Mouse (Mus musculus): ENCODE data around the gene Gm17655.
"Not testable (repeated sequence)": the region's sequence is repeated elsewhere in the genome, so short reads cannot be mapped to it uniquely, and the experiment has no call there.

Gene Gm17655

DNA sequence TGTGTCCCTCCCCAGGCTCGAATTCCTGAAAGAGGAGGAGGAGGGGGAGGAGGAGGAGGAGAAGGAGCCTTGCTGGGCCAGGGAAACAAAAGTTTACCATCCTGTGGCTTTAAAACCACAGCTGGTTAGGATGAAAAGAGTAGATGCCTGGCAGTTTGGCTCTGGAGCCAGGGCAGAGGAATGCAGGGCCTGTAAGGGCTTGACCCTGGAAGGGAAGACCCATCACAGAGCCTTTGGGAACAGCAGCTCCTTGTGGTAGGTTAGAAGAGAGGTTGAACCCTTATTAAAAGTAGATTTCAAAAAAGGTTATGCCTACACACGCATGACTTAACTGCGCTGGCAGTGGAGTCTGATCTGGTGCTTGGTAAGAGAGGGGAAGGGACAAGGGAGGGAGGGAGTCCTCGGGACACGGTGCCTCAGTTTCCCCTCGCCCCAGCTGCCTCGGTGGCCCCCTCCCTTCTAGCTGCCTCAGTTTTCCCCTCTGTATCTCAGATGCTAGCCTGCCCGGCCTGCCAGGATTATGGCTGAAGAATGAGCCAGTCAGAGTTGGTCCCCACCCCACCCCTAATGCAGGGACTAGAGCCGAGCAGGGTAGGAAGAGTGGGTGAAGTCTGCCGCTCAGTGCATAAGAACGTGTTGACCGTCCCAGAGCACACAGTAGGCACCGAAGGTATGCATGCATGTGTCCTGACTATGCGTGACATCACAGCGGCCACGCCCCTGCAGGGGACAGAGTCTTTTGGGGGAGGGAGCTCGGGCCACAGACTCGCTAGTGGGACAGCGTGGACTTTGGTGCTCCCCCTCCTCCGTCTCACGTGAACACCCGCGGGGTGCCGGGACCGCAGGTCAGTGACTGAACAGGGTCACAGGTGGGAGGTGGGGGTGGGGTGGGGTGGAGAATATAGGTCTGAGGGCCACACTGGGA is 27.6 kb upstream of the Gm17655 start, which contains the start of gene Plcxd1:
Gene Plcxd1 (plus strand): TSS at position 314 of the 925 bp plus-strand sequence.
- no peaks in the 10 kb centered on the region for H3K27me3 ChIP-seq (ENCODE audit: control insufficient read depth, insufficient read depth, low read length, poor library complexity, severe bottlenecking)
- DNase-seq (ENCODE audit: low read depth, low spot score): peak; percentile 31
- H3K36me3 ChIP-seq (ENCODE audit: control insufficient read depth, insufficient read depth, low read length, poor library complexity, severe bottlenecking): peaks cover 5% of the 10 kb centered on the region; the same call in 1 of the 2 replicates

DNA sequence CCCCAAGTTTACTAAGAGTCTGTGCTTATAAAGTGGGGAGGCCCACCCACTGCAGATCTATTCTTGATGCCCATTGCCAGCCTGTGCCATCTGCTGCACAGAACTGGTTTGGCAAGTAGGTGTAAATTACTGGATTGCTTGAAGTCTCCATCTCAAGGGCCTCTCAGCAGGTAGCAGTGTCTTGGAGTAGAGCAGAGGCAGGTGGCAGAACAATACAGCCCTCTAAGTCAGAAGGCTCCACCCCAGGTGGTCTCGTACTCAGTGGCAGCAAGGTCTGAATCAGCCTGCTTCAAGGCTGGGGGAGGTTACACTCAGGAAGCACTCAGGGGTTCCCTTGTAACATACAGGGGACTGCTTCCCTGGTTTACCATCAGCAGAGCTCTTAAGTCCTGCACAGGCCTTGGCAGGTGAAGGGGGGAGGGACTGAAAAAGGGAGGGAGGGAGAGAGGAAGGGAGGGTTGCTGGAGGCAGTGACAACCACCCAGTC is 26.7 kb upstream of the Gm17655 start:
- no peak for DNase-seq (ENCODE audit: low read depth, low spot score)
- H3K27me3 ChIP-seq (ENCODE audit: control insufficient read depth, insufficient read depth, low read length, poor library complexity, severe bottlenecking): no peaks in the 10 kb centered on the region
- no peaks in the 10 kb centered on the region; the same call in 1 of the 2 replicates for H3K36me3 ChIP-seq (ENCODE audit: control insufficient read depth, insufficient read depth, low read length, poor library complexity, severe bottlenecking)

DNA sequence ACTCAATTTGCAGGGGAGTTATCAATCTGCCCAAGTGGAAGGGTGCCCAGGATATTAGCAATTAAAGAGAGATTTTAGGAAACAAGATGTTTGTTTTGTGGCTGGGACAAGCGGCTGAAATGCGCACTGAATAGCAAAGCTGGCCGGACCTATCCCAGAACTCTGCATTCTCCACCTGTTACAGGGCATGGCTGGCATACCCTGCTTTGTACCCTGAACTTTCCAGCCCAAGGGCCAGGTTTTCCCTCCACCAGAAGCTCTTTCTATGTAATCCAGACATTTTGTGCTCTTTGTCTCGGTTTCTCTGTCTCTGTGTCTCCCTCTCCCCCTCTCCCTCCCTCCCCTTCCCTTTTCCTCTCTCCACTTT is 22.5 kb upstream of the Gm17655 start:
- Histone ChIP-seq H3K27me3 (ENCODE audit: control insufficient read depth, insufficient read depth, low read length, poor library complexity, severe bottlenecking) (no peaks in the 10 kb centered on the region), H3K36me3 (ENCODE audit: control insufficient read depth, insufficient read depth, low read length, poor library complexity, severe bottlenecking) (no peaks in the 10 kb centered on the region)
- DNase-seq (ENCODE audit: low read depth, low spot score): no peak

DNA sequence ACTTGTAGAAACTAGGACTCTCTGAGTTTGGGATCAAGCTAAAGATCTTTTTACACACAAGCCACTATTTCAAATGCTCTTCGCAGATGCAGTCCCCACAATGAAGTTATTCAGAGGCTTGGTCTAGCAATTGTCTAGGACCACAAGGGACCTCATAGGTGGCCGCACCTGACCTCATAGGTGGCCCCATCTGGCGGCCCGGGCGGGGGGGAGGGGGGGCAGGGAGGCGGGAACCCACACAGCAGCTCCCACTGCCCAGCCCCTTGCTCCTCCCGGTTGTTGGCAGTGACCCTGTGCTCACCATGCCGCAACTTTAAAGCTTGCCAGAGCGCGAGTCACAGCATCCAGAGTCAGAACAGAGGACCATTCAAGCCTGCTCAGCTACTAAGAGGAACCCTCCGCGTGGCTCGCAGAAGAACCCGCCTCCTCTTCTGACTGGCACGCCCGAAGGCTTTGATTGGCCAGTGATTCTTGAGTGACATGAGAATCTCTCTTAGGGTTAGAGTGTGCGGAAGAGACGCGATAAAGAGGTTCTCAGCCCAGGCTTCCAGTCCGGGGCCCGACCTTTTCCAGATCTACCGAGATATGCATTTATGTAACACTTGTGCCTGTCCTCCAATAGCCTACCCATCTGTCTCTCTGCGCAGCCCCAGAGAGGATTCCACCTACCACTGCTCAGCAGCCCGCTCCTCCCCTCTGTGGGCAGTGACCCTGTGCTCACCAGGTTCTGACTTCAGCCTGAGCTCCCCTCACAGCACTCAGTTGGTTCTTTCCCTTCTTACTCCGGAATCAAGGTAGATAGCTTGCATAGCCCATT is 21.9 kb upstream of the Gm17655 start, which contains the start of gene Gm35315:
Gene Gm35315 (minus strand): TSS at position 391 of the 817 bp plus-strand sequence.
- H3K27me3 ChIP-seq (ENCODE audit: control insufficient read depth, insufficient read depth, low read length, poor library complexity, severe bottlenecking): no peaks in the 10 kb centered on the region
- H3K36me3 ChIP-seq (ENCODE audit: control insufficient read depth, insufficient read depth, low read length, poor library complexity, severe bottlenecking): no peaks in the 10 kb centered on the region
- DNase-seq (ENCODE audit: low read depth, low spot score): peak; percentile 92

DNA sequence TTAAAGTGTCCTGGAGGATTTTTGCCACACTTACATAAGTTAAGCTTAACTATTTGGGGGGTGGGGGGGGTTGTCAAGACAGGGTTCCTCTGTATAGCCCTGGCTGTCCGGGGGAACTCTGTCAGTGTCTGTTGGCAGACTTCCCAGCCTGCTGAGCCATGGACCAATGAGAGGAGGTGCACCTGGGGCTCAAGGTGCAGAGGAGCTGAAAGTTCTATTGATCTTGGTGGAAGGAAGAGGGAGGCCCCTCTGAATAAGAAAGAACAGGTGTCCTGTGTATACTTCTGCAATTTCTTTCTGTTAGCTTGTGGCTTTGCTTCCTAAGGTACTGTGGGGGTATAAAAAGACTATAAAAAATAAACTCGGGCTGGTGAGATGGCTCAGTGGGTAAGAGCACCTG is 19.2 kb upstream of the Gm17655 start:
- no peak for DNase-seq (ENCODE audit: low read depth, low spot score)
- no peaks in the 10 kb centered on the region for H3K27me3 ChIP-seq (ENCODE audit: control insufficient read depth, insufficient read depth, low read length, poor library complexity, severe bottlenecking)
- no peaks in the 10 kb centered on the region for H3K36me3 ChIP-seq (ENCODE audit: control insufficient read depth, insufficient read depth, low read length, poor library complexity, severe bottlenecking)

DNA sequence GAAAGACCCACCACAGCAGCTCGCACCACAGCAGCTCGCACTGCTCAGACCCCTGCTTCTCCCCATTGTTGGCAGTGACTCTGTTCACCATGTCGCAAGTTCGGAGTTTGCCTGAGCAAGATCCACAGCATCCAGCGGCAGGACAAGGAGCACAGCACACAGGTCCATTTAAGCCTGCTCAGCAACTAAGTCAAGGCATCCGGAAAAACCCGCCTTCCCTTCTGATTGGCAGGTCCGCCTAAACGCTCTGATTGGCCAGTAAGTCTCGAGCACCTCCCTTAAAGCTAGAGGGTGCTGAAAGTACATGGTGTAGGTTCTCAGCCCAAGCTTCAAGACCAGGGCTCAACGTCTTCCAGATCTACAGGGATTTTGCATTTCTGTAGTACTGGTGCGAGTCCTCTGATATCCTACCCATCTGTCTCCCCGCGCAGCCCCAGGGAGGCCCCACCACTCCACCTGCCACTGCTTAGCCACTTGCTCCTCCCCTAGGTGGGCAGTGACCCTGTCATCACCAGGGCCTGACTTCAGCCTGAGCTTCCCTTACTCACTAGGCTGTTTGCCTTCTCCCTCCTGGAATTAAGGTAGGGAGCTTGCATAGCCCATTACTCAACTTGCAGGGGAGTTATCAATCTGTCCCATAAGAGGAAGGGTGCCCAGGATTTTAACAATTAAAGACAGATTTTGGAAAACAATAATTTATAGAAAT is 14.0 kb upstream of the Gm17655 start:
- DNase-seq (ENCODE audit: low read depth, low spot score): no peak
- no peaks in the 10 kb centered on the region for H3K27me3 ChIP-seq (ENCODE audit: control insufficient read depth, insufficient read depth, low read length, poor library complexity, severe bottlenecking)
- no peaks in the 10 kb centered on the region for H3K36me3 ChIP-seq (ENCODE audit: control insufficient read depth, insufficient read depth, low read length, poor library complexity, severe bottlenecking)

DNA sequence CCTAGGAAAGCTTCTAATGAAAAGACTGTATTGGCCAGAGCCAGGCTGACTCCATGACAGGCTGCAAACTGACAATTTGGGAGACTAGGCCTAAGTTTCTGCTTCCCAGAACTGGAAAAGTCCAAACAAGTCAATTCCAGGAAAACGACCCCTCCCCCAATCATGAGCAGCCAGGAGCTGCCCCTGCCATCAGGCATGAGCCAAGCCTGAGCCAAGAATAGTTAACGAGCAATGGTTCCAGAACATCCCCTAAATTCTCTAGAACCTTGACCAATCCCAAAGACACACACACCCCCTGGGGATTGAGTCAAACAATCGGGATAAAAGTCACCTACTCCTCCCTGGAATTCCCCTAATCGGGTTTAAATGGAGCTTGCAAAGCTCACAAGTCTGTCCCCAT is 10.6 kb upstream of the Gm17655 start:
- Histone ChIP-seq H3K27me3 (ENCODE audit: control insufficient read depth, insufficient read depth, low read length, poor library complexity, severe bottlenecking) (no peaks in the 10 kb centered on the region), H3K36me3 (ENCODE audit: control insufficient read depth, insufficient read depth, low read length, poor library complexity, severe bottlenecking) (no peaks in the 10 kb centered on the region)
- no peak for DNase-seq (ENCODE audit: low read depth, low spot score)

DNA sequence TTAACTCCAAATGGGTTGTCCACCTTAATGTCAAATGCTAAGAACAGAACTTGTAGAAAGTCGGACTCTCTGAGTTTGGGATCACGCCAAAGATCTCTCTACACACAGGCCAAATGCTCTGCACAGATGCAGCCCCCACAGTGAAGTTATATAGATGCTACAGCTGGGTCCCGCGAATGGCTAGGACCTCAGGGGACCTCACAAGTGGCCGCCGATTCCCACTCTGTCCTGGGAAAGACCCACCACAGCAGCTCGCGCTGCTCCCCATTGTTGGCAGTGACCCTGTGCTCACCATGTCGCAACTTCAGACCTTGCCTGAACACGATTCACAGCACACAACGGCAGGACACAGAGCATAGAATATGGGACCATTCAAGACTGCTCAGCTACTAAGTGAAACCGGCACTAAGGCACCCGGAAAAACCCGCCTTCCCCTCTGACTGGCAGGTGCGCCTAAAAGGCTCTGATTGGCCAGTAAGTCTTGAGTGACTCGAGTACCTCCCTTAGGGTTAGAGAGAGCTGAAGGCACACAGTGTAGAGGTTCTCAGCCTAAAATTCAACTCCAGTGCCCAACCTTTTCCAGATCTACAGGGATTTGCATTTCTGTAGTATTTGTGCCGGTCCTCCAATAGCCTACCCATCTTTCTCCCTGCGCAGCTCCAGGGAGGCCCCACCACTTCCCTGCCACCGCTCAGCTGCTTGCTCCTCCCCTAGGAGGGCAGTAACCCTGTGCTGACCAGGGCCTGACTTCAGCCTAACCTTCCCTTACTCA is 14.5 kb downstream of the Gm17655 start:
- peak; percentile 85 for DNase-seq (ENCODE audit: low read depth, low spot score)
- Histone ChIP-seq H3K27me3 (ENCODE audit: control insufficient read depth, insufficient read depth, low read length, poor library complexity, severe bottlenecking) (no peaks in the 10 kb centered on the region), H3K36me3 (ENCODE audit: control insufficient read depth, insufficient read depth, low read length, poor library complexity, severe bottlenecking) (no peaks in the 10 kb centered on the region)

DNA sequence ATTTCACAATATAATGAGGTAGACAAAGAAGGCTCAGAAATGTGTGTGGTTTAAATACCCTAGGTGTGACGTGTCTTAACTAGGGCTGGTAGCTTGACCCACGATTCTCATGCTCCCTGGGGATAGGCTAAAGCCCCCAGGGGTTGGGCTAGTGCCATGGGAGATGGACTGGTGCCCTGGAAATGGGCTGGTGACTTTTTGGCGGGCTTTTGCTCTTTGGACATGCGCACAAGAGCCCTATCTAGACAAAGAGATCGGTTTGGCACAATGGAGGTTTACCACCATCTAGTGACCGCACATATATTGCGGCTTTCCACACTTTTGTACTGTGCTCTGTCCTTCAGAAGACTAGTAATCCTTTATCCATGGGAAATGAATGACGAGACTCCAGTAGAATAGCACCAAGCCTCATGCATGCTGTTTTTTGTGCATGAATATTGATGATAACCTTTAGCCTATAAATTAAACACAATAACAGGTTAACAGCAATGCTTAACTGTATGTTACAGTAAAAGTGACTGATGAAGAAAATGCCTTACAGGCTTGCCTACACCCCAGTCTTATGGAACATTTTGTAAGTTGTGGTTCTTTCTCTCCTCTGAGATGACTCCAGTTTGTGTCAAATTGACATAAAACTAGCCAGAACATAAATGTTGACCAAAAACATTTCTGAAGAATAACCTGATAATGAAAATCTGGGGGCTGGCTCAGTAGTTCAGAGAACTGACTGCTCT is 48.5 kb downstream of the Gm17655 start:
- H3K36me3 ChIP-seq (ENCODE audit: control insufficient read depth, insufficient read depth, low read length, poor library complexity, severe bottlenecking); H3K27me3 ChIP-seq (ENCODE audit: control insufficient read depth, insufficient read depth, low read length, poor library complexity, severe bottlenecking): not testable (repeated sequence)
- peak; percentile 52 for DNase-seq (ENCODE audit: low read depth, low spot score)

DNA sequence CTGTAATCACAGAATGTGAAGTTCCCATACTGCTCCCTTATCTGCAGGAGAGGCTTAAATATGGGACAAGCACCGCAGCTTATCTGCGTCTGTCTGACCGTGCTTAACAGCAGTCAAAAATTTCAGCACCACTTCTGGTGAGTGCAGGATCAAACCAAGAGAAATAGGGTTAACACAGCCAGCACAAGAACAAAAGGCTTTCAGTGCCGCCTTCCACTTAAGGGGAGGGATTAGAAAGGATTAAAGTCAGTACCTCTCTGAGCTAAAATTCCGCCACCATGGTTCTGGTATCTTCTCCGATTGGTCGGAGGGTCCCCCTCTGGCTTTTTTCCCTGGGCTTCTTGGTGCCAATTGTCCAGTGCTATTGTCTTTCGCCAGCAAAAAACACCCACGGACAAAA is 49.0 kb downstream of the Gm17655 start:
- Histone ChIP-seq H3K36me3 (ENCODE audit: control insufficient read depth, insufficient read depth, low read length, poor library complexity, severe bottlenecking) (no peaks in the 10 kb centered on the region), H3K27me3 (ENCODE audit: control insufficient read depth, insufficient read depth, low read length, poor library complexity, severe bottlenecking) (no peaks in the 10 kb centered on the region)
- no peak for DNase-seq (ENCODE audit: low read depth, low spot score)

DNA sequence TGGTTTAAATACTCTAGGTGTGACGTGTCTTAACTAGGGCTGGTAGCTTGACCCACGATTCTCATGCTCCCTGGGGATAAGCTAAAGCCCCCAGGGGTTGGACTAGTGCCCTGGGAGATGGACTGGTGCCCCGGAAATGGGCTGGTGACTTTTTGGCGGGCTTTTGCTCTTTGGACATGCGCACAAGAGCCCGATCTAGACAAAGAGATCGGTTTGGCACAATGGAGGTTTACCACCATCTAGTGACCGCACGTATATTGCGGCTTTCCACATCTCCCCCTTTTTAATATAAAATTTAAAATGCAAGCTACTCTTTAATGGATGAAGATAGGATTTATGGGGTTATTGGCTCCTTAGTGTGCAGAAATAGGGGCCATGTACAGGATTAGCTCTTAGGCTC is 56.5 kb downstream of the Gm17655 start:
- not testable (repeated sequence) for H3K36me3 ChIP-seq (ENCODE audit: control insufficient read depth, insufficient read depth, low read length, poor library complexity, severe bottlenecking); DNase-seq (ENCODE audit: low read depth, low spot score); H3K27me3 ChIP-seq (ENCODE audit: control insufficient read depth, insufficient read depth, low read length, poor library complexity, severe bottlenecking)
